Mouse (Mus musculus) midbrain, embryonic 16.5 days (tissue): ENCODE results near the gene Atrip. TPM values are rescaled to one million over a fixed set of nuclear protein-coding genes. Genes with fewer than 3 reads are reported as not detected.

Experiments
- ATAC-seq: fragments of 200-750 bp; cut with Nextera tagmentation; 2 replicates; pipeline ENCODE4 v1.8.0; 2017; ENCODE audit warnings: moderate TSS enrichment
- H3K27ac ChIP-seq: fragments of 300-500 bp; sonication (generic); 2 replicates; pipeline ENCODE4 v1.5.1; 2014; ENCODE audit warnings: mild to moderate bottlenecking, low read length, mixed read lengths
- H3K27me3 ChIP-seq: fragments of 300-500 bp; sonication (generic); 2 replicates; pipeline ENCODE4 v1.6.1; 2014; ENCODE audit warnings: low read depth, low read length, mixed read lengths; ENCODE audit not compliant: control insufficient read depth, insufficient read depth
- H3K36me3 ChIP-seq: fragments of 300-500 bp; sonication (generic); 2 replicates; pipeline ENCODE4 v1.6.1; 2014; ENCODE audit warnings: mild to moderate bottlenecking, low read length, moderate library complexity, mixed read lengths; ENCODE audit not compliant: control insufficient read depth, insufficient read depth
- H3K4me1 ChIP-seq: fragments of 300-500 bp; sonication (generic); 2 replicates; pipeline ENCODE4 v1.6.1; 2014; ENCODE audit warnings: mild to moderate bottlenecking, low read length, mixed read lengths; ENCODE audit not compliant: control insufficient read depth, insufficient read depth
- H3K4me2 ChIP-seq: fragments of 300-500 bp; sonication (generic); 2 replicates; pipeline ENCODE4 v1.6.1; 2014; ENCODE audit warnings: mild to moderate bottlenecking, low read length, mixed read lengths
- H3K4me3 ChIP-seq: fragments of 300-500 bp; sonication (generic); 2 replicates; pipeline ENCODE4 v1.5.1; 2014; ENCODE audit warnings: low read depth, mild to moderate bottlenecking, low read length, moderate library complexity, mixed read lengths
- H3K9ac ChIP-seq: fragments of 300-500 bp; sonication (generic); 2 replicates; pipeline ENCODE4 v1.6.1; 2014; ENCODE audit warnings: low read depth, low read length, mixed read lengths
- H3K9me3 ChIP-seq: fragments of 300-500 bp; sonication (generic); replicated peaks from 2 replicates; pipeline ENCODE4 v1.6.1; 2014; ENCODE audit warnings: mild to moderate bottlenecking, low read length, mixed read lengths; ENCODE audit not compliant: control insufficient read depth, poor library complexity, severe bottlenecking
- WGBS: fragments of 180-500 bp; shearing (Covaris S2); extraction: QIAGEN DNeasy Blood & Tissue Kit; methylation state at CpG from one replicate; pipeline ENCODE4 v1.1.7; 2014; 5-methylcytosine and 5-hydroxymethylcytosine counted together
- polyA plus RNA-seq: library from polyadenylated mRNA; unstranded; fragments of >200 nt; fragmentation: Nextera tagmentation; extraction: Ambion mirVana; gene quantifications from 2 replicates; pipeline ENCODE4 v1.2.1, GENCODE M21; 2015

Gene Atrip
- polyA plus RNA-seq, 1 experiment from 2014 or later = 31.5 TPM

DNA sequence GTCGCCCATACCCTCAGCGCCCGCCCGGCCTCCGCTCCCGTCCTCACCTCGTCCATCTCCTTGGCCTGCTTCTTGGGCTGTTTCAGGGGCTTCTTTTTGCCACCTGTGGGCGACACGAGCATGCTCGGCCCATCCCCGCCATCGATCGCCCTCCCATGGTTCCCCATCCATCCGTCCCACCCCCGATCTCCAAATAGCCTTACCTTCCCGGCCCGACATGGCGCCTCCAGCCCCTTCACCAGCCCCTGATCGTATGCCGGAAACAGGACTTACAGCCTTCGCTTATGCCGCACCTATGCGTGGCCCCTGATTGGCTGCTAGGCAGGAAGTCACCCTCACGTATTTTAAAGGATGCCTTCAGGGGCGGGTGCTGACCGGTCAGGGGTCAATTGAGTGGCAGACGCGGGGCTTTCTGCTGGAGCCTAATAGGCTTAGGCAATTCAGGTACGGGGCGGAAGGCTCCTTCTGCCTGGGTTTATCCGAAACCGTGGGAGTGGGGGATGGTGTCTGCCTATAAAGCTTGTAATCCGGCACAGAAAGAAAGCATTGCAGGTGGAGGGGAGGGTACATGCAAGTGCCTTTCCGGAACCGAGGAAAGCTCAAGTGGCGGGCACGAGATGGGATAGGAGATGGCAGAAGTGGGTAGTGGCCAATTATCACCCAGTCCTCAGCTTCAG, 8.3 kb upstream of the Atrip start, which contains the start of the genes Ccdc51 and Tma7:
TSS of gene Ccdc51 (plus strand) at position 370 of the 677 bp plus-strand sequence.
TSS of gene Tma7 (minus strand) at position 464 of the 677 bp plus-strand sequence.
- WGBS = under 1% methylated on average over 37 of the region's 37 CpGs

DNA sequence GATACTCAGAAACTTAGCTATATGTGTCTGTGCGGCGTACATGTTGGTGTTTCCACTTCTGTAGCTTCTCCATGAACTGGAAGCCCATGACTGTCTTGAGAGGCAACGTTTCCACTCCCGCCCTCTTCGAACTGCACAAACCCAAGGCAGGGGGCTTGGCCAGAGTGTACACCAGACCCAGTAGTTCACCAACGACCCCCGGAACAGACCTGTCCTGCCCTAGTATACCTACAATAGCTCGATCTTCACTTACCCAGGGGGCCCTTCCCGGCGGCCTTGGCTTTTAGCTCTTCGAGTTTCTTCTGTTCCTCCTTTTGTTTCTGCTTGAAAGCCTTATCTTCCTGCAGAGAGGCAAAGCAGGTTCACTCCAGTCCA, 7.8 kb upstream of the Atrip start:
- Histone ChIP-seq H3K36me3 (peaks cover 6% of the 10 kb centered on the region), H3K27me3 (no peaks in the 10 kb centered on the region), H3K4me2 (peak overlapping the region; percentile 74), H3K9ac (peak overlapping the region; percentile 83), H3K4me1 (peaks cover 20% of the 10 kb centered on the region), H3K9me3 (no peaks in the 10 kb centered on the region), H3K27ac (peak overlapping the region; percentile 81), H3K4me3 (peak overlapping the region; percentile 74)
- 4% methylated on average over 11 of the region's 11 CpGs for WGBS
- peak; percentile 54 for ATAC-seq

More for the DNA sequence above, 8.3 kb upstream of the Atrip start, which contains the start of the genes Ccdc51 and Tma7:
- Histone ChIP-seq H3K27ac (peak within 1 kb of the TSS; percentile 81), H3K9ac (peak within 1 kb of the TSS; percentile 83), H3K4me1 (peaks cover 20% of the 10 kb centered on the region), H3K4me3 (peak within 1 kb of the TSS; percentile 74), H3K4me2 (peak within 1 kb of the TSS; percentile 74), H3K36me3 (peaks cover 6% of the 10 kb centered on the region), H3K9me3 (no peaks in the 10 kb centered on the region), H3K27me3 (no peaks in the 10 kb centered on the region)
- ATAC-seq = peak; percentile 97

DNA sequence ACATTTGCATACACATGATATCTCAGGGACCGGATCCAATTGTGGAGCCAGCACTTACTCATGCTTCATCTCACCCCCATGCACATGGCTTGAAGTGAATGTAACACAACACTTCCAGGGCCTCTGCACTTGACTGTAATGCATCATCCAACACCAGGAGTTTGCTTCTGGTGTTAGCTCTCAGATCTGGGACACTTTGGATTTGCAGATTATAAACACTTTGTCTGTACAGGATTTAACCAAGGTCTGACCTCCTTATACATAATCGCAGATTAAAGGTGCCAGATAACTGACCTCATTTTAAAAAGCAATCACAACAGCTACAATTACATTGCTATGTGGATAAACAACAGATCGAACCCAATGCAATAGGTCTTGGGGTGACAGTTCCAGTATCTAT, 6.6 kb upstream of the Atrip start:
- H3K4me1 ChIP-seq = peaks cover 20% of the 10 kb centered on the region
- no peaks in the 10 kb centered on the region for H3K9me3 ChIP-seq
- ATAC-seq = no peak
- no peak overlapping the region for H3K27ac ChIP-seq
- WGBS = 97% methylated on average over 3 of the region's 3 CpGs
- H3K36me3 ChIP-seq = peaks cover 6% of the 10 kb centered on the region
- no peak overlapping the region; the same call in 1 of the 2 replicates for H3K4me2 ChIP-seq
- H3K4me3 ChIP-seq = no peak overlapping the region
- no peak overlapping the region for H3K9ac ChIP-seq
- no peaks in the 10 kb centered on the region for H3K27me3 ChIP-seq

DNA sequence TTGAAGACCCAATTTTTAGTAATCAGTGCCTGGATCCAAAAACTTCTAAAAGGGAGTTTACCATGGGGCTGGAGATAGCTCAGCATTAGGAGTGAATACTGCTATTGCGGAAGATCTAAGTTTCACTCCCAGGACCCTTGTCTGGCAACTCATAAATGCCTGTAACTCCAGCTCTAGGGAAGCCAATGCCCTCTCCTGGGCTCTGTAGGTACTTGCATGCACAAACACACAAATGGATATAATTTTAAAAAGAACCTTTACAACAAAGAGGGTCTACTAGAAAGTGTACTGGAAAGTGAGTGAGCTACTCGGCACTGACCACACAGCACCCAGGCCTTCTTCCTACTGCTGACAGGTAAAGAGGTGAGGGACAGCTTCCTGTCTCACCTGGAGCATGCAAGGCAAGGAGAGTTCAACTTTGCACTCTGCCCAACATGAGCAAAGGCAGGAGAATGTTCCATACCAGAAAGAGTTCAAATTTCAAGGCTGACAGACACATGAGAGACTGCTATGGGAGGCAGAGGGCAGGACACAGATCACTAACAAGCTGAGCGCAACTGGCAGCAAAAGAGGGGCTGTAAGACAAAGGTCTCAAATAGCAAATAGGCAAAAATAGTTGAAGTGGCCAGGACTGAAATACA, 5.7 kb downstream of the Atrip start:
- ATAC-seq = no peak
- Histone ChIP-seq H3K27ac (no peak overlapping the region), H3K9me3 (no peaks in the 10 kb centered on the region), H3K36me3 (peaks cover 37% of the 10 kb centered on the region), H3K27me3 (no peaks in the 10 kb centered on the region), H3K4me1 (peaks cover 15% of the 10 kb centered on the region), H3K4me3 (no peak overlapping the region), H3K9ac (no peak overlapping the region), H3K4me2 (no peak overlapping the region)
- WGBS = 93% methylated on average over 3 of the region's 3 CpGs

DNA sequence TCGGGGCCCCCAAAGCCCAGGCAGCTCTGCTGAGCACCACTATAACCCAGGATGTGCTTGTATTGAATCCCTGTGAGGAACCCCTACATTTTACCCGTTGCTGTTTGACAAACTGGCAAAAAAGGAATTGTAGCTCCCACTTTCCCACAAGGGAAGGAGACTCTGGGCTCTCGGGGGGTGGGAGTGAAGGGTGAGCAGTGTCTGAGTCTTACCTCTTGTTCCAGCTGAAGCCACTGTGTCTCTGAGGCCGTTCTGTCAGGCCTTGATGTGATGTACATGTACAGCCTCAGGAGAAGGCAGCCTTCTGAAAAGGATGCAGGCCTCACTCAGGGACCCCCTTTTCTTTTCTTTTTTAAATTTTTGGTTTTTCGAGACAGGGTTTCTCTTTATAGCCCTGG, 13.0 kb downstream of the Atrip start:
- H3K4me3 ChIP-seq = no peak overlapping the region
- H3K36me3 ChIP-seq = peaks cover 37% of the 10 kb centered on the region
- 94% methylated on average over 5 of the region's 5 CpGs for WGBS
- no peak overlapping the region for H3K9ac ChIP-seq
- H3K9me3 ChIP-seq = no peaks in the 10 kb centered on the region
- no peaks in the 10 kb centered on the region for H3K27me3 ChIP-seq
- no peak for ATAC-seq
- H3K4me1 ChIP-seq = peaks cover 8% of the 10 kb centered on the region
- H3K4me2 ChIP-seq = no peak overlapping the region
- no peak overlapping the region for H3K27ac ChIP-seq

DNA sequence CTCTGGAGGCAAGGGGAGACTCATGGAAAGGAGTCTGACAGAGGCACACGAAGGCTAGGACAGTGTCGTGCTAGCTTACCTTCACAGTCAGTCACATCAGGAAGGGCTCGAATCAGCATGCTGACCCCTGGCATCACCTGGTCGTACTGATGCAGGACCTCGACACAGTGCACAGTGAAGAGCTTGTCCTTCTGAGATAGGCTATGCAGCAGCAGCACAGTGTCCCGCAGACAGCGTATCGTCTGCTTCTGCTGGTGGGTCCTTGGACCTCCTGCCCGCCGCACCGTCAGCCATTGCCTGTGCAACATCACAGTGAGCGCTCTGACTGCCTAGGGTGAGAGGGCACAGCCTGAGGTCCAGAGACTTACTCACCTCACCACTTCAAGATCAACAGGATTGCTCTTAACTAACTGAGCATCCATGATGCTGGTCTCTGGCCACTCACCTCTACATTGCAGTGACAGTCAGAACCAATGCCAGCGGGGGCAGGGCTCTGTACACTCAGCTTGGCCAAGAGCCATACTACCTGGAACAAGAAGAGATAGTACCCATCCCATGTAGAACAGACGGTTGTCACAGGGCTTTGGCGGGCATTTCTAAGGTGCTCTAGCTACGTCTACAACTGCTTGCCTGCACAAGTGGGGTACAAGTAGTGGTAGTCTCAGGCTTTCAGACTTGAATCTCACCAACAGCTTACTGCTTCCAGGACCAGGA, 13.6 kb downstream of the Atrip start:
- Histone ChIP-seq H3K36me3 (peaks cover 31% of the 10 kb centered on the region), H3K27ac (no peak overlapping the region), H3K4me2 (no peak overlapping the region), H3K4me3 (no peak overlapping the region), H3K9me3 (no peaks in the 10 kb centered on the region), H3K27me3 (no peaks in the 10 kb centered on the region), H3K4me1 (peaks cover 8% of the 10 kb centered on the region), H3K9ac (no peak overlapping the region)
- no peak for ATAC-seq
- 91% methylated on average over 16 of the region's 16 CpGs for WGBS

DNA sequence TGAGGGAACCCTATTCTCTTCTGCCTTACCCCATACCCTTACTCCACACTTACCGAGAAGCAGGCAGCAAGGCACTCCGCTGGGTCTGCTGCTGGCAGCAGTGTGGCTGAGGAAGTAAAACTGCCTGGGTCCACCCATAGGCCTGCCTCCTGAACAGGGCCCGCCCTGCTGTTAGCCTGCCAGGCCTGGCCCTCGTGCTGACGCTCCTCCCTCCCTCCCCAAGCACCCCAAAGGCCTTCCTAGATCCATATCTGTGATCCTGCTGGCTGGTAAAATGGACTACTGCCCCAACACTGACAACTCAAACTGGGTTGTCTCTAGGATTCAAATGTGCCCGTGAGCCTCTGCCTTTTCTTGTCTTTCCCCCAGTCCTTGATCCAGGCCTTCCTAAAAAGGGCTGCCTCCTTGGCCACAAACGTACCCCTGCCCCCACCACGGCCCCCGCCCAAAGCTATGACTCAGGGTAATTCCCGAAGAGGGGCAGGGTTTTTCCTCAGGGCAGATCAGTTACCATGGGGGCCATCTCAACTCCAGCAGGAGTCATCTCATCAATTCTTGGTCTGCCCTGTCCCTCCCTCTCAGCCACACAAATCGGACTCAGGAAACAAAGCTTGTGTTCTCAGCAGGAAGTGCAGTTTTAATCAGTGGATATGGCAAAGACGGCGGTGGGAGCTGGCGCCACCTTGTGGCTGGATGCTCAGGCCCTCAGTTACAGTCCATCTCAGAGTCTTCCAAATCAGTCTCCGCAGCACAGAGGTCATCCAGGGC, 14.6 kb downstream of the Atrip start, which contains the start of gene Trex1:
TSS of gene Trex1 (minus strand) at position 599 of the 768 bp plus-strand sequence.
- H3K9ac ChIP-seq = peak within 1 kb of the TSS; percentile 63
- H3K27me3 ChIP-seq = no peaks in the 10 kb centered on the region
- peak; percentile 57 for ATAC-seq
- H3K4me1 ChIP-seq = peaks cover 12% of the 10 kb centered on the region
- peaks cover 27% of the 10 kb centered on the region for H3K36me3 ChIP-seq
- peak within 1 kb of the TSS; percentile 80 for H3K27ac ChIP-seq
- H3K4me2 ChIP-seq = peak within 1 kb of the TSS; percentile 68
- peak within 1 kb of the TSS; percentile 36 for H3K4me3 ChIP-seq
- H3K9me3 ChIP-seq = no peaks in the 10 kb centered on the region
- 19% methylated on average over 14 of the region's 15 CpGs for WGBS

DNA sequence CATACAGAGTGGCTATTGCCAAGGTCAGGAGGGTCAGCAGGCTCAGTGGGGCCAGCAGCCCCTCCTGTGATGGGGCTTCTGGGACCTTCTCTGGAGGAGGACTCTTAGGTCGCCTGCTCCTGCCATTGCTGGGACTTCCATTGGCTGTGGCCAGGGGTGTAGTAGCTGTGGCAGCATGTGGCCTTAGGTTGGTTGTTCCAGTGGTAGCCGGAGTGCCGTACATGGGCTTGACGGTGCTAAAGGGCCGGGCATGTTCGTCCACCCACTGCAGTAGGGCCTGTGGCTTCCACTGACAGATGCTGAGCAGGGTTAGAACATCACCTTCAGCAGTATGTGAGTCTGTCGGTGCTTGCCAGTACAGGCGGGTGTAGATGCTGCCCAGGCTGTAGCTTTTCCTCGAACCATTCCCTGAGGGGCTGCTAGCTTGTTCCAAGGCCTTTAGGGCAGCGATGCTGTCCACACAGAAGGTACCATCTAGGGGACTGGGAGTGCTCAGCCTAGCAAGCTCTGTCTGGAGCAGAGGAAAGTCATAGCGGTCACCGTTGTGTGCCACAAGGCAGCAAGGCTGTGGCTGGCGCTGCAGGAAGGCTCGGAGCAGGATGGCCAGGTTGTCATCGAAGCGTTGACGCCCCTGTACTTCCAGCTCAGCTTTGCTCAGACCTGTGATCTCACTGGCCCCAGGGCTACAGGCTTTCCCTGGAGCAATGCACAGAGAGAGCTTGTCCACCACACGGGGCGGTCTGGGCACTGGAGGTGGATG, 15.7 kb downstream of the Atrip start:
- no peak overlapping the region for H3K4me2 ChIP-seq
- H3K36me3 ChIP-seq = peaks cover 20% of the 10 kb centered on the region
- no peaks in the 10 kb centered on the region for H3K9me3 ChIP-seq
- no peak overlapping the region for H3K9ac ChIP-seq
- H3K4me1 ChIP-seq = peaks cover 12% of the 10 kb centered on the region
- no peaks in the 10 kb centered on the region for H3K27me3 ChIP-seq
- no peak overlapping the region for H3K27ac ChIP-seq
- no peak for ATAC-seq
- WGBS = 96% methylated on average over 19 of the region's 19 CpGs
- H3K4me3 ChIP-seq = no peak overlapping the region
